Mouse (Mus musculus) midbrain, embryonic 16.5 days (tissue): ENCODE measurements at regions not wholly inside any gene's neighbourhood (a gene's known extent, or its start where the extent isn't known, plus 50 kb on each side); places are given as distances from the start of the nearest gene placed in this dataset.

Experiments
- ATAC-seq: fragments of 200-750 bp; cut with Nextera tagmentation; 2 replicates; pipeline ENCODE4 v1.8.0; 2017; ENCODE audit warnings: moderate TSS enrichment
- H3K27ac ChIP-seq: fragments of 300-500 bp; sonication (generic); 2 replicates; pipeline ENCODE4 v1.5.1; 2014; ENCODE audit warnings: mild to moderate bottlenecking, low read length, mixed read lengths
- H3K27me3 ChIP-seq: fragments of 300-500 bp; sonication (generic); 2 replicates; pipeline ENCODE4 v1.6.1; 2014; ENCODE audit warnings: low read depth, low read length, mixed read lengths; ENCODE audit not compliant: control insufficient read depth, insufficient read depth
- H3K36me3 ChIP-seq: fragments of 300-500 bp; sonication (generic); 2 replicates; pipeline ENCODE4 v1.6.1; 2014; ENCODE audit warnings: mild to moderate bottlenecking, low read length, moderate library complexity, mixed read lengths; ENCODE audit not compliant: control insufficient read depth, insufficient read depth
- H3K4me1 ChIP-seq: fragments of 300-500 bp; sonication (generic); 2 replicates; pipeline ENCODE4 v1.6.1; 2014; ENCODE audit warnings: mild to moderate bottlenecking, low read length, mixed read lengths; ENCODE audit not compliant: control insufficient read depth, insufficient read depth
- H3K4me2 ChIP-seq: fragments of 300-500 bp; sonication (generic); 2 replicates; pipeline ENCODE4 v1.6.1; 2014; ENCODE audit warnings: mild to moderate bottlenecking, low read length, mixed read lengths
- H3K4me3 ChIP-seq: fragments of 300-500 bp; sonication (generic); 2 replicates; pipeline ENCODE4 v1.5.1; 2014; ENCODE audit warnings: low read depth, mild to moderate bottlenecking, low read length, moderate library complexity, mixed read lengths
- H3K9ac ChIP-seq: fragments of 300-500 bp; sonication (generic); 2 replicates; pipeline ENCODE4 v1.6.1; 2014; ENCODE audit warnings: low read depth, low read length, mixed read lengths
- H3K9me3 ChIP-seq: fragments of 300-500 bp; sonication (generic); replicated peaks from 2 replicates; pipeline ENCODE4 v1.6.1; 2014; ENCODE audit warnings: mild to moderate bottlenecking, low read length, mixed read lengths; ENCODE audit not compliant: control insufficient read depth, poor library complexity, severe bottlenecking
- WGBS: fragments of 180-500 bp; shearing (Covaris S2); extraction: QIAGEN DNeasy Blood & Tissue Kit; methylation state at CpG from one replicate; pipeline ENCODE4 v1.1.7; 2014; 5-methylcytosine and 5-hydroxymethylcytosine counted together

GRCm38 (mm10) chr10:111099812-111100464 is 64.6 kb upstream of the Osbpl8 start:
- Histone ChIP-seq H3K9me3 (no peaks in the 10 kb centered on the region), H3K4me2 (no peak overlapping the region), H3K4me3 (no peak overlapping the region), H3K4me1 (peaks cover 8% of the 10 kb centered on the region), H3K27me3 (no peaks in the 10 kb centered on the region), H3K36me3 (no peaks in the 10 kb centered on the region), H3K27ac (peak overlapping the region; percentile 79), H3K9ac (peak overlapping the region; percentile 33)
- ATAC-seq: peak; percentile 67
- 36% methylated on average over 7 of the region's 7 CpGs for WGBS

- Histone ChIP-seq H3K4me2 (no peak overlapping the region), H3K9ac (peak overlapping the region; percentile 36; the same call in 1 of the 2 replicates), H3K4me1 (peaks cover 8% of the 10 kb centered on the region), H3K27me3 (no peaks in the 10 kb centered on the region), H3K9me3 (no peaks in the 10 kb centered on the region), H3K27ac (peak overlapping the region; percentile 79), H3K36me3 (no peaks in the 10 kb centered on the region), H3K4me3 (no peak overlapping the region)
- peak; percentile 62 for ATAC-seq
- 46% methylated on average over 5 of the region's 5 CpGs for WGBS
Measured at GRCm38 (mm10) chr10:111099059-111099811, 65.3 kb upstream of the Osbpl8 start.

- ATAC-seq: no peak
- WGBS: 47% methylated on average over 5 of the region's 5 CpGs
- no peaks in the 10 kb centered on the region for H3K36me3 ChIP-seq
Measured at GRCm38 (mm10) chr10:111097245-111097644, 67.3 kb upstream of the Osbpl8 start.

GRCm38 (mm10) chr10:111096811-111097210 is 67.7 kb upstream of the Osbpl8 start:
- no peak for ATAC-seq
- no peak overlapping the region for H3K27ac ChIP-seq
- no peak overlapping the region for H3K4me2 ChIP-seq
- no peak overlapping the region for H3K9ac ChIP-seq
- no peaks in the 10 kb centered on the region for H3K9me3 ChIP-seq
- WGBS: 75% methylated on average over 6 of the region's 6 CpGs
- H3K4me1 ChIP-seq: peaks cover 8% of the 10 kb centered on the region
- no peaks in the 10 kb centered on the region for H3K27me3 ChIP-seq
- H3K4me3 ChIP-seq: no peak overlapping the region
- H3K36me3 ChIP-seq: no peaks in the 10 kb centered on the region

More at GRCm38 (mm10) chr10:111097245-111097644, 67.3 kb upstream of the Osbpl8 start:
- no peak overlapping the region for H3K4me2 ChIP-seq
- no peak overlapping the region for H3K4me3 ChIP-seq
- peaks cover 8% of the 10 kb centered on the region for H3K4me1 ChIP-seq
- no peaks in the 10 kb centered on the region for H3K9me3 ChIP-seq
- no peak overlapping the region for H3K27ac ChIP-seq
- H3K27me3 ChIP-seq: no peaks in the 10 kb centered on the region
- H3K9ac ChIP-seq: no peak overlapping the region

DNA sequence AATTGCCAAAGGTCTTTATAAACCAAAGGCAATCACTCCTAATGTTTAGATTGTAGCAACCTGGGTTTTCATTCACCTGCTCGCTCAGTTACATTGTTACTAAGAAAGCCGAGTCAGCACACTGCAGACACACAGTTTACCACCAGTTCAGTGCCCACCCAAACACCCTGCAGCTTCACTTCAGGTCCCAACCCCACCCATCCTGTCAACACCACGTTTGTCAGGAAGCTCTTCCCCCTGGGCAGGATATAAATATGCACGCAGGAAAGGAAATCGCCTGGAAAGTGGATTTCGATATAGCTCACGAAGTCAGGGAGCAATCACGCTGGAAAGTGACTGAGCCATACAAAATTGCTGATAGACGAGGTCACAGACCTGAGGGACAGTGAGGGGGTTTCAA is 70.1 kb upstream of the Osbpl8 start:
- WGBS: 53% methylated on average over 9 of the region's 9 CpGs
- H3K4me3 ChIP-seq: no peak overlapping the region
- no peak overlapping the region for H3K9ac ChIP-seq
- peaks cover 4% of the 10 kb centered on the region for H3K4me1 ChIP-seq
- no peaks in the 10 kb centered on the region for H3K36me3 ChIP-seq
- H3K4me2 ChIP-seq: no peak overlapping the region
- no peak overlapping the region for H3K27ac ChIP-seq
- H3K27me3 ChIP-seq: no peaks in the 10 kb centered on the region
- H3K9me3 ChIP-seq: no peaks in the 10 kb centered on the region
- ATAC-seq: no peak

GRCm38 (mm10) chr10:111089382-111089781 is 75.2 kb upstream of the Osbpl8 start:
- no peak overlapping the region for H3K27ac ChIP-seq
- H3K9ac ChIP-seq: no peak overlapping the region
- no peak for ATAC-seq
- H3K4me1 ChIP-seq: no peaks in the 10 kb centered on the region
- no peaks in the 10 kb centered on the region for H3K9me3 ChIP-seq
- H3K4me2 ChIP-seq: no peak overlapping the region
- no peaks in the 10 kb centered on the region for H3K36me3 ChIP-seq
- 65% methylated on average over 5 of the region's 5 CpGs for WGBS
- H3K27me3 ChIP-seq: no peaks in the 10 kb centered on the region
- H3K4me3 ChIP-seq: no peak overlapping the region

GRCm38 (mm10) chr10:111085561-111085960 is 75.6 kb upstream of the Zdhhc17 start:
- ATAC-seq: no peak
- no peaks in the 10 kb centered on the region for H3K27me3 ChIP-seq
- WGBS: 84% methylated on average over 8 of the region's 8 CpGs

DNA sequence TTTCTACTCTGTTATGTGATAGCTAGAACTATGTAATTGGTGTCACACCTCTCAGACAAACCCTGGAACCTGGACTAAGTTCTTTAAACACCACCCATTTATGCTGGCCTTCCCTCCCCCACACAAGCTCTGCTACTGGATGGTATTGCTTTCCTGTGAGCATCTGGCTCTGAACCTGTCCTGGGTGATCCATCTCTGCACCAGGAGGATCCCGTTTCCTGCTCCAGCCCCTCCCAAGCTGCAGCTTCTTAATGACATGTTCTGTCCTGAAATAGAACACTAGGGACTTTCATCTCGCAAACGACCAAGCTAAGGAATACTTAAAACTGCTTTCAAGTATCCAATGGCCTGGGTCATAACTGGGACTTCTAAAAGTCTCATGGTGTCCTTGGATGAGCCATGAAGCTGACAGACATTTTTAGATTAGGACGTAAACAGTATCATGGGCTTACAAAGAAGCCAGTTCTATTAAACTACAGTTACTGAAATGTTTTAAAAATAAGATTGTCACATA is 74.4 kb upstream of the Zdhhc17 start:
- 78% methylated on average over 4 of the region's 4 CpGs for WGBS
- Histone ChIP-seq H3K9me3 (no peaks in the 10 kb centered on the region), H3K27me3 (no peaks in the 10 kb centered on the region), H3K4me1 (peaks cover 3% of the 10 kb centered on the region; the same call in 1 of the 2 replicates), H3K27ac (no peak overlapping the region), H3K4me2 (no peak overlapping the region), H3K9ac (no peak overlapping the region), H3K36me3 (no peaks in the 10 kb centered on the region), H3K4me3 (no peak overlapping the region)
- no peak for ATAC-seq

More at GRCm38 (mm10) chr10:111085561-111085960, 75.6 kb upstream of the Zdhhc17 start:
- no peak overlapping the region for H3K9ac ChIP-seq
- H3K27ac ChIP-seq: no peak overlapping the region
- no peak overlapping the region for H3K4me3 ChIP-seq
- H3K4me1 ChIP-seq: peaks cover 3% of the 10 kb centered on the region; the same call in 1 of the 2 replicates
- no peaks in the 10 kb centered on the region for H3K36me3 ChIP-seq
- no peak overlapping the region for H3K4me2 ChIP-seq
- H3K9me3 ChIP-seq: no peaks in the 10 kb centered on the region

DNA sequence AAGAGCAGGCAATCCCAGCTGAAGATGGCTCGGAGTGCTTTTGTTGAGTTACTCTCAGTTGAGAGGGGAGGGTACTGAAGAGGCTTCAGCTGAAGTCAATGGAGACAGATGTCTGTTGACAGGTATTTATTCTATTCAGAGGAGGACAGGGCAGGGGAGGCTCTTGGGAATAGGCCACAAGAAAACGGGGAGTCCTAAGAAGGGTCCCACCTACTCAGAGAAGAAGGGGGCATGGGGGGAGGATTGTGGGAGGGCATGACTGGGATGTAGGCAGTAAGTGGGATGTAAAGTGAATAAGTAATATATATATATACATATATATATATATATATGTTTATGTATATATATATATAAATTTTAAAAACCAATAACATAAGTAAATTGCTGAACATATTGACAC is 73.9 kb upstream of the Zdhhc17 start:
- no peak for ATAC-seq
- WGBS: 37% methylated on average over 2 of the region's 2 CpGs
- no peak overlapping the region for H3K27ac ChIP-seq
- H3K4me1 ChIP-seq: peaks cover 3% of the 10 kb centered on the region; the same call in 1 of the 2 replicates
- no peaks in the 10 kb centered on the region for H3K27me3 ChIP-seq
- H3K4me2 ChIP-seq: no peak overlapping the region
- H3K36me3 ChIP-seq: no peaks in the 10 kb centered on the region
- H3K4me3 ChIP-seq: no peak overlapping the region
- H3K9ac ChIP-seq: no peak overlapping the region
- H3K9me3 ChIP-seq: no peaks in the 10 kb centered on the region
